Mouse (Mus musculus) heart, embryonic 14.5 days (tissue): ENCODE data around the gene Ly86. TPM values are rescaled to one million over a fixed set of nuclear protein-coding genes. Genes with fewer than 3 reads are reported as not detected.

Experiments
- ATAC-seq: fragments of 200-750 bp; cut with Nextera tagmentation; 2 replicates; pipeline ENCODE4 v1.8.0; 2017; ENCODE audit warnings: low read depth, moderate TSS enrichment; ENCODE audit not compliant: insufficient number of reproducible peaks, insufficient read depth, low FRiP score
- H3K27ac ChIP-seq, 2 experiments: fragments of 200-500 bp in 1 of 2; fragments of 300-500 bp in 1 of 2; sonication (generic) in 1 of 2; replicated peaks in 1 of 2; 2 replicates each; pipeline ENCODE4 v1.5.1; 2012 to 2014; ENCODE audit warnings: low read depth in 2 of 2, low read length in 2 of 2, control low read depth in 1 of 2, mild to moderate bottlenecking in 1 of 2, mixed read lengths in 1 of 2; ENCODE audit not compliant: control insufficient read depth in 1 of 2, insufficient read depth in 1 of 2
- H3K27me3 ChIP-seq: fragments of 300-500 bp; sonication (generic); 2 replicates; pipeline ENCODE4 v1.6.1; 2014; ENCODE audit warnings: mild to moderate bottlenecking, low read length, control low read depth; ENCODE audit not compliant: control insufficient read depth, insufficient read depth
- H3K36me3 ChIP-seq: fragments of 300-500 bp; sonication (generic); 2 replicates; pipeline ENCODE4 v1.6.1; 2014; ENCODE audit warnings: mild to moderate bottlenecking, control low read depth, low read length, mixed read lengths; ENCODE audit not compliant: control insufficient read depth, insufficient read depth
- H3K4me1 ChIP-seq, 2 experiments: fragments of 200-500 bp in 1 of 2; fragments of 300-500 bp in 1 of 2; sonication (generic) in 1 of 2; 2 replicates each; pipeline ENCODE4 v1.6.1; 2012 to 2014; ENCODE audit warnings: low read length in 2 of 2, control low read depth in 1 of 2, mixed read lengths in 1 of 2; ENCODE audit not compliant: control insufficient read depth in 2 of 2, insufficient read depth in 2 of 2
- H3K4me2 ChIP-seq: fragments of 300-500 bp; sonication (generic); 2 replicates; pipeline ENCODE4 v1.6.1; 2014; ENCODE audit warnings: mild to moderate bottlenecking, low read length
- H3K4me3 ChIP-seq, 2 experiments: fragments of 200-500 bp in 1 of 2; fragments of 300-500 bp in 1 of 2; sonication (generic) in 1 of 2; 2 replicates each; pipeline ENCODE4 v1.5.1; 2012 to 2014; ENCODE audit warnings: low read length in 2 of 2, mild to moderate bottlenecking in 2 of 2, control low read depth in 1 of 2, low read depth in 1 of 2, moderate library complexity in 1 of 2; ENCODE audit not compliant: control insufficient read depth in 1 of 2, insufficient read depth in 1 of 2
- H3K9ac ChIP-seq: fragments of 300-500 bp; sonication (generic); 2 replicates; pipeline ENCODE4 v1.6.1; 2014; ENCODE audit warnings: mild to moderate bottlenecking, low read length
- H3K9me3 ChIP-seq: fragments of 300-500 bp; sonication (generic); 2 replicates; pipeline ENCODE4 v1.6.1; 2016; ENCODE audit warnings: low read length, control low read depth; ENCODE audit not compliant: control insufficient read depth
- WGBS: fragments of 180-500 bp; shearing (Covaris S2); extraction: QIAGEN DNeasy Blood & Tissue Kit; methylation state at CpG from one replicate; pipeline ENCODE4 v1.1.7; 2014; 5-methylcytosine and 5-hydroxymethylcytosine counted together
- polyA plus RNA-seq: library from polyadenylated mRNA; unstranded; fragments of >200 nt; fragmentation: Nextera tagmentation; extraction: Ambion mirVana; gene quantifications from 2 replicates; pipeline ENCODE4 v1.2.1, GENCODE M21; 2014

The Ly86 gene
- polyA plus RNA-seq, 1 experiment from 2014 or later, result 9.4 TPM

DNA sequence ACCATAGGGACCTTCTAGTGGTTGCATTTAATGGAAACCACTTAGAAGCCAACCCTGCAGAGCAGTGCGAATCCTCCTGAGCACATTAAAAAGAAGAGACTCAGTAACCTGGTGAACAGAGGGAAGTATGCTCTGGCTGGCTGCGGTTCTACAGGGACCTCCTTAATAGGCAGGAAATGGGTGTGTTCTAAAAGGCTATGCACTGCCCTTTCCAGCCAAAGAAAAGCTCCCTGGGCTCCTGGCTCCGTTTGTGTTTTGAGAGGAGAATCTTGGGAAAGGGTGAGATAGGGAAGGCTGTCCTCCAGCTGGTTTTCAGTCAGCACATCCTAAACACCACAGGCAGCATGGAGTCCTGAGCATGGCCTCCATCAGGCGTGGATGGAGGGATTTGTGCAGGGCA is 8.9 kb downstream of the Ly86 start:
- H3K9ac ChIP-seq, result no peak overlapping the region
- no peak for ATAC-seq
- H3K4me3 ChIP-seq, result no peak overlapping the region
- no peaks in the 10 kb centered on the region for H3K27me3 ChIP-seq
- 55% methylated on average over 4 of the region's 4 CpGs for WGBS
- no peaks in the 10 kb centered on the region for H3K36me3 ChIP-seq
- no peak overlapping the region for H3K4me2 ChIP-seq
- H3K4me1 ChIP-seq, result peaks cover 0 to 4% of the 10 kb centered on the region in 2 experiments; a peak in 2 of 4 replicates
- H3K9me3 ChIP-seq, result 0 out of 2 replicates have a peak, but pooled peaks cover 3% of the 10 kb centered on the region
- H3K27ac ChIP-seq, result peak overlapping the region in 1 of 2 experiments; percentile 12; a peak in 3 of 4 replicates

DNA sequence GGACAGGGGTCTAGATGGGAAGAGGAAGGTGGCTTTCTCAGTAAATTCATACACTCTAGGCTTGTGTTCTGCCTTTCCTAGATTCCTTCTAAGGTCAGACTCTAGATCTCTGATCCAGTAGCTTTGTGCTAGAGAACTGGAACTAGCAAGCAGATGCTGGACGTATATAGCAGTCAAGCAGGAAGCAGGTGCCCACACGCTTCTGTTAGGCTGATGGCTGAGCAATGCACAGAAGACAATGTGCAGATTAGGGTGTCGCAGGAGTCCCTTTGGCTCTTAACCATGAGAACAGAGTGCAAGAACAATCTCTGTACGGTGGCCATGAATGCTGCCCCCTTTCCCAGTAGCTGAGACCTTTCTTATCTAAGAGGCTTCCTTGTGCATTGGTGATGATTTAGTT is 9.4 kb downstream of the Ly86 start:
- Histone ChIP-seq H3K27ac (peak overlapping the region in 1 of 2 experiments; percentile 12; a peak in 1 of 4 replicates), H3K4me3 (no peak overlapping the region), H3K27me3 (no peaks in the 10 kb centered on the region), H3K36me3 (no peaks in the 10 kb centered on the region), H3K4me1 (peaks cover 0 to 4% of the 10 kb centered on the region in 2 experiments; a peak in 2 of 4 replicates), H3K4me2 (no peak overlapping the region), H3K9ac (no peak overlapping the region), H3K9me3 (0 out of 2 replicates have a peak, but pooled peaks cover 3% of the 10 kb centered on the region)
- ATAC-seq, result no peak
- 56% methylated on average over 4 of the region's 4 CpGs for WGBS

DNA sequence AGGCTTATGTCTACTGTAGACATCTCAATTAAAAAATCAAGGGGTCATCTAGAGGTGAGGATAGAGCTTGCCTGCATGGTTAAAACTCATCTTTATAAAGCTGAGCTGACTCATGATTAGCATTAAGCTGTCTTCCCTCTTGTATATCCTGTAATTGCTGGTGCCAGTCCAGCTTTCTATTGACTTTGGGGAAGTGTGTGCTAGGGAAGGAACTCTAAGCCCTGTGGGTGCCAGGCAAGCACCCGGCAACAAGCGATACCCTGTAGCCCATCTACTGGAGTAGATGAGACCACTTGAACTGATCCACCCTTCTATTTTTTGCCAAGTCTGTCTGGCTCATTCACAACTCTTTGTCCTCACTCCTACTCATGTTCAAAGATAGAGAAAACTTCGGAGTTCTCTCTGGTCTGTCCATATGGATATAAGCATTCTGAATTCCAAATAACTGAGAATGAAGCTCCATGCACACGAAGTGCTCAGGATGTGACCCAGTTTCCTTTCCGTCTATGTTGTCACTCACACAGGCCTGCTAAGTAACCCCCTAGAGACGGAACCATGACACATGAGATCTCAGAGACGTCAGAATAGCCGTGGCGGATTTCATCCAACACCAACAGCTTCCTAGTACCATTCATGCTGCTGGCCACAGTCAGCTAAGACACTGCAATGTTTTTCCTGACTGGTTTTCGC is 10.8 kb downstream of the Ly86 start:
- H3K9ac ChIP-seq, result no peak overlapping the region
- 0 out of 2 replicates have a peak, but pooled peaks cover 3% of the 10 kb centered on the region for H3K9me3 ChIP-seq
- H3K36me3 ChIP-seq, result no peaks in the 10 kb centered on the region
- ATAC-seq, result no peak
- H3K27ac ChIP-seq, result no peak overlapping the region
- no peak overlapping the region for H3K4me3 ChIP-seq
- H3K4me1 ChIP-seq, result peaks cover under 1 to 4% of the 10 kb centered on the region in 2 experiments; a peak in 3 of 4 replicates
- 73% methylated on average over 10 of the region's 10 CpGs for WGBS
- H3K4me2 ChIP-seq, result no peak overlapping the region
- H3K27me3 ChIP-seq, result no peaks in the 10 kb centered on the region

DNA sequence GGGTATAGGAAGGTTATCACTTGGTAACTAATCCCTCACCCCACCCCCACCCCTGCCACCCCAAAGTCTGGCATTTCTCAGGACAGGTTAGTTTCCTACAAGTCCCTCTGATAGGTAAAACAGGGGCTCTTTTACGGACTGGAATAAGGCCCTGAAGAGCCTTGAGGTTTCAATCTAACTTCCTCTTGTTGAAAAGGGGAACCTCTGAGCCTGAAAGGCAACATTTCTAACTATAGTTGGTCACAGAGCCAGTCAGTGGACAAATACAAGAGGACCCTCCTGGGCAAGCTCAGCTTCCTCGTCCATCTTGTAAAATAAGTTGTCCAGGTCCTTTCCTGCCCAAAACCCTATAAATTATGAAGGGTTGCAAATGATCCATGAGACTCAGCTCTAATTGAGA is 11.5 kb downstream of the Ly86 start:
- Histone ChIP-seq H3K9ac (no peak overlapping the region), H3K36me3 (no peaks in the 10 kb centered on the region), H3K27me3 (no peaks in the 10 kb centered on the region), H3K4me2 (no peak overlapping the region), H3K27ac (no peak overlapping the region), H3K4me1 (peaks cover 4 to 5% of the 10 kb centered on the region in 2 experiments; a peak in 3 of 4 replicates), H3K4me3 (no peak overlapping the region), H3K9me3 (no peaks in the 10 kb centered on the region)
- ATAC-seq, result no peak
- 79% methylated on average over 2 of the region's 2 CpGs for WGBS

DNA sequence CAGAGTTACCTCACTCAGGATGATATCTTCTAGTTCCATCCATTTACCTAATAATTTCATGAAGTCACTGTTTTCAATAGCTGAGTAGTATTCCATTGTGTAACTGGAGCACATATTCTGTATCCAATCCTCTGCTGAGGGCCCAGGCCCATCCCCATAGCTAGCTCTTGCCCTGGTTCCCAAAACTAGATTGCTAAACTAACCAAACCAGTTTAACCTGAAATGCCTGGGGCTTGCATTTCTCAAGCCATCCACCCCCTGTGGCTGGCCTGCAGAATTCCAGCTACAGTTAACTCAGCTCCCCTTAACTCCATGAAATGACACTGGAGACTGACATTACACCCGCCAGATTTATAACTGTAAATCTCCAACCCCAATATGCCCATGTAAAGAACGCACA is 13.1 kb downstream of the Ly86 start:
- Histone ChIP-seq H3K4me3 (no peak overlapping the region), H3K9me3 (no peaks in the 10 kb centered on the region), H3K4me1 (peaks cover 4 to 5% of the 10 kb centered on the region in 2 experiments; a peak in 3 of 4 replicates), H3K9ac (no peak overlapping the region), H3K27me3 (no peaks in the 10 kb centered on the region), H3K27ac (no peak overlapping the region), H3K4me2 (no peak overlapping the region), H3K36me3 (no peaks in the 10 kb centered on the region)
- no peak for ATAC-seq
- WGBS, result 85% methylated on average over 2 of the region's 2 CpGs

DNA sequence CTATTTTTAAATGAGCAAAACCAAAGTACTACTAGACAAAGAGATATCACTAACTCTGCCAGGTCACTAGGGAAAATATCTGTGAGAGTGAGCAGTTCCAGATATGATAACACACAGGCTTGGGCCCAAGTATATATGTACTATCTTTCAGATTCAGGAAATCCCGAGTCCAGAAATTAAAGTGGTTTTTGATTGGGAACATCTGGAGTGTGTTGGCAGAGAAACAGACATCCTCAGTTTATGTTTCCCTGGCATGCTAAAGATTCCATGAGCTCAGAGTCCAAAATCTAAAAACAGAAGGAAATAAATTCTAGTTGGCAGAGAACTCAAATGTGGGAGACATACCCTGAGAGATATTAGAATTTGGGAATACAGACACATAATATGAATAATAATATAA is 16.2 kb downstream of the Ly86 start:
- Histone ChIP-seq H3K27me3 (no peaks in the 10 kb centered on the region), H3K4me2 (no peak overlapping the region), H3K36me3 (no peaks in the 10 kb centered on the region), H3K4me3 (no peak overlapping the region), H3K4me1 (peaks cover 0 to 5% of the 10 kb centered on the region in 2 experiments; a peak in 2 of 4 replicates), H3K27ac (no peak overlapping the region), H3K9ac (no peak overlapping the region), H3K9me3 (no peaks in the 10 kb centered on the region)
- no peak for ATAC-seq
- WGBS, result 0% methylated on average over 1 of the region's 1 CpGs

DNA sequence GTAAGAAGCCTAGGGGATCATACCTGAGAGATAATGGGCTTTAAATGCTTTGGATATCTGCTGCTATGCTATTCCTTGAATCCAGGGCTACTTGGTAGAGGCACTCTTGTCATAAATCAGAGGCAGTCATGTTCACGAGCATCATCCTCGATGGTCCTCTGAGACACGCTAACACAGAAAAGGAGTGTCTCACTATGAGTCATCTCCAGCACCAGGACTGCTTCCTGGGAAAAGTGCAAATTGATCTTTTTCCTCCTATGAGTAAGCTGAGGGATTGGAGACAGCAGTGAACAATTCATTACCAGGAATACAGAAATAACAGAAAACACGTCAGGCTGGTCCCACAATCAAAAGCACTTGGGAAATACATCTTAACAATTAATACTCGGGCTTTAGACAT is 19.3 kb downstream of the Ly86 start:
- no peak overlapping the region for H3K4me3 ChIP-seq
- no peak for ATAC-seq
- 65% methylated on average over 5 of the region's 5 CpGs for WGBS
- no peaks in the 10 kb centered on the region for H3K36me3 ChIP-seq
- H3K4me1 ChIP-seq, result peaks cover 0 to 5% of the 10 kb centered on the region in 2 experiments; a peak in 2 of 4 replicates
- no peak overlapping the region for H3K27ac ChIP-seq
- no peaks in the 10 kb centered on the region for H3K9me3 ChIP-seq
- H3K4me2 ChIP-seq, result no peak overlapping the region
- no peaks in the 10 kb centered on the region for H3K27me3 ChIP-seq
- no peak overlapping the region for H3K9ac ChIP-seq
